Mouse (Mus musculus) erythroblast, embryonic 14.5 days (primary cell): Measurements from ENCODE around the gene Tmem107. TPM values are rescaled to one million over a fixed set of nuclear protein-coding genes. Genes with fewer than 3 reads are reported as not detected.

Experiments
- H3K27me3 ChIP-seq: 2 replicates; pipeline ENCODE4 v1.6.1; 2012; ENCODE audit warnings: inconsistent platforms; ENCODE audit not compliant: control insufficient read depth
- H3K36me3 ChIP-seq: 2 replicates; pipeline ENCODE4 v1.6.1; 2012; ENCODE audit warnings: mild to moderate bottlenecking, inconsistent platforms; ENCODE audit not compliant: control insufficient read depth
- H3K4me1 ChIP-seq: 2 replicates; pipeline ENCODE4 v1.6.1; 2012; ENCODE audit warnings: inconsistent platforms; ENCODE audit not compliant: control insufficient read depth
- H3K4me3 ChIP-seq: replicated peaks from 2 replicates; pipeline ENCODE3; 2012; ENCODE audit warnings: moderate library complexity, mild to moderate bottlenecking, inconsistent platforms
- H3K9me3 ChIP-seq: 2 replicates; pipeline ENCODE4 v1.6.1; 2012; ENCODE audit warnings: low read length, inconsistent platforms, mixed read lengths; ENCODE audit not compliant: control insufficient read depth
- GATA1 ChIP-seq: IDR thresholded peaks from 2 replicates; pipeline ENCODE4 v1.6.1; 2012; ENCODE audit warnings: low read length, inconsistent platforms, mixed read lengths
- TAL1 ChIP-seq: IDR thresholded peaks from 3 replicates; pipeline ENCODE4 v1.6.1; 2012; ENCODE audit warnings: low read length, inconsistent platforms, mixed read lengths
- polyA plus RNA-seq: library from polyadenylated mRNA; stranded (reverse); fragments of >175 nt; gene quantifications from 2 replicates; pipeline ENCODE4 v1.2.3, GENCODE M21; 2012

Gene Tmem107
- polyA plus RNA-seq = 10.0 and 12.3 TPM in 2 replicates

DNA sequence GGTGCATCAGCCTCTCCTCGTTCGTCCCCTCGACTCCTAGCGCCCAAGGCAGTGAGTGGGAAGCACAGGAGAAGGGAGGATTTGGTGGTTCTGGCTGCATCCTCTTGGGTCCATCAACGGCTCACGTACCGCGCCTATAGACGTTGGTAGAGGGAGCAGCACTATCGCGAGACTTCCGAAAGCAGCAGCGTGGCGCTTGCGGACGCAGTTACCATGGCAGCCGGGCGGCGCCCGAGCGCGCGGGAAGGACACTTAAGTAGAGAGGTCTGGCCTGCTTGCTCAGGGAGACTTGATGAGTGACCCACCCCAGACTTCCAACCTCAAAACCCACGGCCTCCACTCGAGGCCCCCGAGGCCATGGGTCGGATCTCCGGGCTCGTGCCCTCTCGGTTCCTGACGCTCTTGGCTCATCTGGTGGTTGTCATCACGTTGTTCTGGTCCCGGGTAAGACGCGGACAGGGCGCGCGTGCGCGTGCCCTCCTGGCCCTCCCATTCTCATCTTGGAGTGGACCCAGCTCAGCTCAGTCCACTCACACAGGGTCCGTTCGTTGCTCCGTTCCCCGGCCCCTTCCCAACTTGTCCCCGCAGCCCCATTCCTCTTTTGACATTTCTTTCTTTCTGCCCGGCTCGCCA lies at the start of gene Tmem107:
TSS of gene Tmem107 (plus strand) at position 217 of the 633 bp plus-strand sequence.
- H3K4me3 ChIP-seq = peak within 1 kb of the TSS; percentile 77
- H3K36me3 ChIP-seq = no peaks in the 10 kb centered on the region
- peaks cover 79% of the 10 kb centered on the region for H3K4me1 ChIP-seq
- TF ChIP-seq GATA1 (no peak), TAL1 (no peak)
- H3K9me3 ChIP-seq = no peaks in the 10 kb centered on the region
- H3K27me3 ChIP-seq = no peaks in the 10 kb centered on the region

DNA sequence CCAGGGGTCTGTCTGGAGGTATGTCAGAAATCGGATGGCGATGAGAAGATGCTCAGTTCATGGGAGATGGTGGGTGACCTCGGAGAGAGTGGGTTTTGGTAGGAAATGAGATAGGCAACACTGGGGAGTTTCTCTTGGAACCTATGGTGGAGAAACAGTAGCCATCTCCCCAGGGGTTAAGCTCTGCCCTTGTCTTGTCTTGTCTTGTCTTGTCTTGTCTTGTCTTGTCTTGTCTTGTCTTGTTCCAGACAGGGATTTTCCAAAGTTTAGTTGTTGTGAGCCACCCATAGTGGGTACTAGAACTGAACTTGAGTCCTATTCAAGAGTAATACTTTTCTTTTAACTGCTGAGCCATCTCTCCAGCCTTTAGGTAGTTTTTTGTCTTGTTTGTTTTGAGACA lies 44.0 kb upstream of the Tmem107 start:
- no peak overlapping the region for H3K4me3 ChIP-seq
- H3K27me3 ChIP-seq = no peaks in the 10 kb centered on the region
- no peaks in the 10 kb centered on the region for H3K9me3 ChIP-seq
- TF ChIP-seq GATA1 (no peak), TAL1 (no peak)
- no peaks in the 10 kb centered on the region for H3K4me1 ChIP-seq
- peaks cover 100% of the 10 kb centered on the region for H3K36me3 ChIP-seq

DNA sequence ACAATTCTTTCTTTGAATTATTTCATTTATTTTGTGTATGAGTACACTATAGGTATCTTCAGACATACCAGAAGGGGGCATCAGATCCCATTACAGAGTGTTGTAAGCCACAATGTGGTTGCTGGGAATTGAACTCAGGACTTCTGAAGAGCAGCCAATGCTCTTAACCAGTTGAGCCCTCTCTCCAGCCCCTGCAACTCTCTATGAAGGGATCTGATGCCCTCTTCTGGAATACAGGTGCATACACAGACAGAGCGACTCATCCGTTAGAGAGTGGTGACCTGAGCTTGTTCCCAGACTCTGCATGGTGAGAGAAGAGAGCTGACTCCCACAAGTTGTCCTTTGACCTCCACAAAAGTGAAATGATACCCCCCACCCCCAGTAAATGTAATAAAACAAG lies 41.8 kb upstream of the Tmem107 start:
- H3K4me3 ChIP-seq = no peak overlapping the region
- peaks cover 98% of the 10 kb centered on the region for H3K36me3 ChIP-seq
- no peak for TF ChIP-seq GATA1
- no peak for TF ChIP-seq TAL1
- H3K9me3 ChIP-seq = no peaks in the 10 kb centered on the region
- no peaks in the 10 kb centered on the region for H3K4me1 ChIP-seq
- H3K27me3 ChIP-seq = no peaks in the 10 kb centered on the region

DNA sequence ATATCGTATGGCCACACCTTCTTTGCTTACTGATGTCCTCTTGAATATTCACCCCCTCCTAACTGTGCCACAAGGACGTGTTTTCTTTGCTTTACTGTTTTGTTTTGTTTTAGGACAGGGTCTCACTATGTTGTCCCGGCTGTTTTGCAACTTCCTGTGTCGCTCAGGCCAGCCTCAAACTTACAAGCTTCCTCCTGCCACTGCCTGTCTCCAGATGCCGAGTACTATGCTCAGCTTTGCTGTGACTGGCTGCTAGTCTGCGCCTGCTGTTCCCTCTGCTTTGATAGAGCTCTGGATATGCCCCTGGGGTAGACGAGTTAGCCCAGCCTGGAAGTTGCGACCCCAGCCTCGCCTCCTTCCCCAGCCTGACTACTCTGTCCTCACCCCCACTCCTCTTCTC lies 37.1 kb upstream of the Tmem107 start:
- Histone ChIP-seq H3K36me3 (peaks cover 79% of the 10 kb centered on the region), H3K4me3 (no peak overlapping the region)

DNA sequence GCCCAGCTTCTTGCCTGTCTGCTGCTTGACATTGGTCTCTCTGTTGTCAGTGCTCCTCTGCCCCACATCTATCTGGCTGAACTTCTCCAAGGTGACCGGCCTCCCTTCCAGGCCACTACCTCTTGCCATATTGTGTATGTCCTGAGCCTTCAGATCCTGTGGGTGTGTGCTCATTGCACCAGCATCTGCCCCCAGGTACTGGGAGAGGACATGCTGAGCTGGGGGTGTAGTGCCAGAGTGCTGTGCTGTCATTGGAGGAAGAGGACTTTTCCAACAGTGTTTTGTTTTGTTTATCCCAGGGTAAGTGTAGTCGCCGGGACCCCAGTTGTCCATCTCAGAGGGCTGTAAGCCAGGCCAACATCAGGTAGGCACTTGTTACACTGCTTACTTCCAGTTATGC lies 36.0 kb upstream of the Tmem107 start:
- H3K27me3 ChIP-seq = no peaks in the 10 kb centered on the region
- peaks cover 38% of the 10 kb centered on the region for H3K4me1 ChIP-seq
- peaks cover 69% of the 10 kb centered on the region for H3K36me3 ChIP-seq
- H3K4me3 ChIP-seq = no peak overlapping the region
- no peaks in the 10 kb centered on the region for H3K9me3 ChIP-seq
- TF ChIP-seq TAL1 (no peak), GATA1 (no peak)

More for the DNA sequence above, 37.1 kb upstream of the Tmem107 start:
- Histone ChIP-seq H3K9me3 (no peaks in the 10 kb centered on the region), H3K27me3 (no peaks in the 10 kb centered on the region), H3K4me1 (peaks cover 28% of the 10 kb centered on the region)
- TF ChIP-seq TAL1 = no peak
- TF ChIP-seq GATA1 = no peak

DNA sequence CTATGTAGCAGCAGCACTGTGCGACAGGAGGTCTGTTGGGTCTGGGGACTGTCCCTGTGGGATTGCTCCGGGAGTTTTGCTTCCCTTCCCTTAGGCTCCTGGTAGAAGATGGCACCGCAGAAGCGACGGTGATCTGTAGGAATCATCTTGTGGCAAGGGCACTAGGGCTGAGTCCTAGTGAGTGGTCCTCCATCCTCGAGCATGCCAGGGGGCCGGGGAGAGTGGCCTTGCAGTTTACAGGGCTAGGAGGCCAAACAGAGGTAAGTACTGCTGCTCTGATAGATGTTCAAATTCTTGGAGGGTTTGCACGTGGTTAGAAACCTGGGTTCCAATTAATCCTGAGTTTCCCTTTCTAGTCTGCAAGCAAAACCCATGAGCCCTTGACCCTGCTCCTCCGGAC lies 35.2 kb upstream of the Tmem107 start:
- Histone ChIP-seq H3K27me3 (no peaks in the 10 kb centered on the region), H3K4me3 (no peak overlapping the region), H3K4me1 (peaks cover 46% of the 10 kb centered on the region), H3K9me3 (no peaks in the 10 kb centered on the region), H3K36me3 (peaks cover 61% of the 10 kb centered on the region)
- TF ChIP-seq TAL1 (no peak), GATA1 (no peak)

DNA sequence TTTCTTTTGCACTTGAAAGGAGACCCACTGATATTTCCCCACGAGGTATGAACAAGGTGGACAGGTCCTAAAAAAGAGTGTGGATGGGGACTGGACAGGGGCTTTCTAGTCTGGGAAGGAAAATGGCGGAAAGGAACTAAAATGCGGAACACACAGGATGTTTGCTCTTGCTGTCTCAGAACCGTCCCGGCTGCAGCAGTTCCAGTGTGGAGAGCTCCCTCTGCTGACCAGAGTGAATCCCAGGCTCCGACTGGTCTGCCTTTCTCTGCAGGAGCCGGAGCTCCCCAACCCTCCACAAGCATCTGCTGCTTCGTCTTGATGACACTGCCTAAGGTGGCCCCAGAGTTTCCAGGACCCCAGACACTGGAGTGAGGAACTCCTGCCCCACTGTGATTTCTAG lies 34.8 kb upstream of the Tmem107 start:
- H3K4me3 ChIP-seq = peak overlapping the region; percentile 84
- peaks cover 50% of the 10 kb centered on the region for H3K4me1 ChIP-seq
- H3K36me3 ChIP-seq = peaks cover 56% of the 10 kb centered on the region
- no peaks in the 10 kb centered on the region for H3K27me3 ChIP-seq
- TF ChIP-seq GATA1 = no peak
- TF ChIP-seq TAL1 = no peak
- H3K9me3 ChIP-seq = no peaks in the 10 kb centered on the region

DNA sequence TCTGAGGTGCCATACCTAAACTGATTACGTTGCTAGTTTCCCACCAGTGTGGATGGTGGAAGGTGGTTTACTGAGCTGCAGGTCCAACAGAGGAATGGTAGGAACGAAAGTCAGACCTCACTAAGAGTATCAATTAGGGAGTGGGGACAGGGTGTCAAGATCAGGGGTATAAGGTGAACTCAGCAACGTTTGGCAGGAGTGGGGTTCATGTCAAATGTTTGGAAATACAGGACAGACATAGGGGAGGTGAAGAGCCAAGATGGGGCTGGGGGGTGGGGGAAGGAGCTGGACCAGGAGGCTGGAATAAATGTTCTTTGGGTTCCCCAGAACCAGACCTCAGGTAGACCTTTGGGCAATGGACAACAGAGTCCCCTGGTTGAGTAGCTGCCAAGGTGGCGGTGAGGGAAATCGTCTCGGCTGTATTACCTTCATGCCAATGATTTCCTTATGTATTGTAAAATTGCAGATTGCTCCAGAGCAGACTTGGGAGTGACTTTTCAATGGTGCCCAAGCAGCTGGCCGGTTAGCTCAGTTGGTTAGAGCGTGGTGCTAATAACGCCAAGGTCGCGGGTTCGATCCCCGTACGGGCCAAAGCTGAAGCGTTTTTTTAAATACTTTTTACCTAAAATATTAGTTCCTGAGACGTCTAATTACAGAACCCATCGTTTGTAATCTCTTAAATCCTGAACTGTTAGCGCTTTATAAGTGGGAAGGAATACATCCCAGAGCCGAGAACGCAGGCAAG lies 33.9 kb upstream of the Tmem107 start:
- TF ChIP-seq GATA1 (no peak), TAL1 (no peak)
- no peaks in the 10 kb centered on the region for H3K9me3 ChIP-seq

DNA sequence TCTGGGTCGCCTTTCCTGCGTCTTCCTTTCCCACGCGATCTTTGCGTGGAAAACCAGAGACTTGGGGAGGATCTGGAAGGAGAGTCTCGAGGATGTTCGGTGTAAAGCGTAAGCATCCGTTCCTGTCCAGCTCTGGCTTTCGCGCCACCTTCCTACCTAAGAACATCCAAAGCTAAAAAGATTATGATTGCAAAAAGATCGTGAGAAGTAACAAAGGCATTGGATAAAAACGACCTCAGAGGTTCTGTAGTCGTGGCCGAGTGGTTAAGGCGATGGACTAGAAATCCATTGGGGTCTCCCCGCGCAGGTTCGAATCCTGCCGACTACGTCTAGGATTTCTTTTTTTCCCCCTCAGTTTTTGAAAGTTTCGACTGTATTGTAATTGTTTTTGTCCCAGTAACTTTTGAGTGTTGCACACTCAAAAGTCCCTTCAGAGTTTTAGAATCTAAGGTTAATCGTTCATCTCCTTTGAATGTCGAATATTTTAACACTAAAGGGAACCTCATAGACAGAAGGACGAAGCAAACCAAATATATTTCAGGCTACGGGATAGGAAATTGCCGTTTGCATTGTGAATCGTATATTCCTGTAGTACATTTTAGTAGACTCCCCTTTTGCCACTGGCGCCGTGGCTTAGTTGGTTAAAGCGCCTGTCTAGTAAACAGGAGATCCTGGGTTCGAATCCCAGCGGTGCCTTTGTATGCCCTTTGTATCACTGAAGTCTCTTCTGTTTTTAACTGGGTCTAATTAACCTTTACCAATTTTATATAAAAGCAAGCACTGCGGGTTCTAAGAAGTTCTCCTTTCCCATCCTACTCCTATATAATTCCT lies 33.2 kb upstream of the Tmem107 start:
- Histone ChIP-seq H3K27me3 (no peaks in the 10 kb centered on the region), H3K4me3 (peak overlapping the region; percentile 84), H3K36me3 (peaks cover 42% of the 10 kb centered on the region), H3K9me3 (no peaks in the 10 kb centered on the region), H3K4me1 (peaks cover 58% of the 10 kb centered on the region)
- TF ChIP-seq GATA1 = no peak
- TF ChIP-seq TAL1 = no peak

More for the DNA sequence above, 33.9 kb upstream of the Tmem107 start:
- H3K4me3 ChIP-seq = peak overlapping the region; percentile 84
- H3K27me3 ChIP-seq = no peaks in the 10 kb centered on the region
- peaks cover 58% of the 10 kb centered on the region for H3K4me1 ChIP-seq
- peaks cover 48% of the 10 kb centered on the region for H3K36me3 ChIP-seq
